Mouse (Mus musculus): ENCODE measurements around the gene Vmn1r119. TPM values are rescaled to one million over a fixed set of nuclear protein-coding genes. Genes with fewer than 3 reads are reported as not detected.
"Not testable (repeated sequence)": the region's sequence is repeated elsewhere in the genome, so short reads cannot be mapped to it uniquely, and the experiment has no call there.

Vmn1r119 gene
- not detected in 2 replicates for polyA plus RNA-seq (2014; fragmentation: Nextera tagmentation; extraction: Ambion mirVana)

DNA sequence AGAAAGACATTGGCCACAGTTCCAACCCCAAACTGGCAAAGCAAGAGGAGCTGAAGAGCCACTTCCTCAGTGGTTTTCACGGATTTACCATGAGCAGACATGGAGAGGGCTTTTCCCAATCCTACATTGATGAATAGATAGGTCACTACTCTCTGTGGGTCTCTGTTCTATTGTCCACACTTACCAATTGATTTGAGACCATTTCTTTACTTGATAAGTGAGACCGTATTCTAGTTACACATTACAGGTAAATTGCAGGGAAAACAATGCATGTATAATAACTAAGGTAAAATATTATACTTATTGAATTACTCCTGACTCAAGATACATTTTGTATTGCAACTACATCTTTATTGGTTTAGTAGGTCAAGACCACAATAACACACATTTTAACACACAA, at the start of gene Vmn1r119:
Gene Vmn1r119, minus strand, starts transcription at position 101 of the 400 bp plus-strand sequence.
- H3K4me2 ChIP-seq (ENCODE audit: low read length); ATAC-seq (ENCODE audit: insufficient number of reproducible peaks, insufficient read depth, low FRiP score, low read depth): not testable (repeated sequence)
- no CpG with 5 or more reads among the region's 2 CpGs for WGBS

DNA sequence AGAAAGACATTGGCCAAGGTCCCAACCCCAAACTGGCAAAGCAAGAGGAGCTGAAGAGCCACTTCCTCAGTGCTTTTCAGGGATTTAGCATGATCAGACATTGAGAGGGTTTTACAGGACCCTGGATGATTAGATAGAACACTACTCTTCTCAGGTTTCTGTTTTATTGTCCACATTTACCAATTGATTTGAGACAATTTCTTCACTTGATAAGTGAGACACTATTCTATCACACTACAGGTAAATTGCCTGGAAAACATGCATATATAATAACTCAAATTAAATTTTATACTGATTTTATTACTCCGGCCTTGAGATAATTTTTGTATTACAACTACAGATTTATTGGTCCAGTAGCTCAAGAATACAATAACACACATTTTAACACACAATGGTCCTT, 41.4 kb upstream of the Vmn1r119 start, which contains the start of gene Vmn1r120:
Gene Vmn1r120, minus strand, starts transcription at position 101 of the 400 bp plus-strand sequence.
- H3K27ac ChIP-seq (replicated peaks in 1 of 2; ENCODE audit: control insufficient read depth in 1 of 2, insufficient read depth in 1 of 2, low read depth in 2 of 2, low read length in 2 of 2); ATAC-seq (ENCODE audit: insufficient number of reproducible peaks, insufficient read depth, low FRiP score, low read depth); H3K9me3 ChIP-seq (ENCODE audit: control insufficient read depth, low read length); H3K4me1 ChIP-seq (ENCODE audit: control insufficient read depth in 2 of 2, insufficient read depth in 2 of 2, low read length in 2 of 2); H3K4me2 ChIP-seq (ENCODE audit: low read length); H3K9ac ChIP-seq (ENCODE audit: low read length); H3K36me3 ChIP-seq (ENCODE audit: control insufficient read depth, insufficient read depth, low read length); H3K27me3 ChIP-seq (ENCODE audit: control insufficient read depth, insufficient read depth, low read length); H3K4me3 ChIP-seq (ENCODE audit: control insufficient read depth in 1 of 2, insufficient read depth in 1 of 2, low read depth in 1 of 2, low read length in 2 of 2): not testable (repeated sequence)
- 86% methylated on average over 1 of the region's 1 CpGs for WGBS

More for the DNA sequence above, at the start of gene Vmn1r119:
- H3K4me3 ChIP-seq (ENCODE audit: control insufficient read depth in 1 of 2, insufficient read depth in 1 of 2, low read depth in 1 of 2, low read length in 2 of 2); H3K4me1 ChIP-seq (ENCODE audit: control insufficient read depth in 2 of 2, insufficient read depth in 2 of 2, low read length in 2 of 2); H3K27me3 ChIP-seq (ENCODE audit: control insufficient read depth, insufficient read depth, low read length); H3K36me3 ChIP-seq (ENCODE audit: control insufficient read depth, insufficient read depth, low read length); H3K27ac ChIP-seq (replicated peaks in 1 of 2; ENCODE audit: control insufficient read depth in 1 of 2, insufficient read depth in 1 of 2, low read depth in 2 of 2, low read length in 2 of 2); H3K9me3 ChIP-seq (ENCODE audit: control insufficient read depth, low read length); H3K9ac ChIP-seq (ENCODE audit: low read length): not testable (repeated sequence)

Other genes starting within 250 kb of the Vmn1r119 start
- gene Vmn1r112, start 241.3 kb downstream of the Vmn1r119 start, polyA plus RNA-seq (2014; fragmentation: Nextera tagmentation; extraction: Ambion mirVana): not detected in 2 replicates
- not detected in 2 replicates for gene Vmn1r113, start 225.2 kb downstream of the Vmn1r119 start, polyA plus RNA-seq (2014; fragmentation: Nextera tagmentation; extraction: Ambion mirVana)
- gene Vmn1r114, start 200.3 kb downstream of the Vmn1r119 start, polyA plus RNA-seq (2014; fragmentation: Nextera tagmentation; extraction: Ambion mirVana): not detected in 2 replicates
- gene Vmn1r115, start 167.5 kb downstream of the Vmn1r119 start, polyA plus RNA-seq (2014; fragmentation: Nextera tagmentation; extraction: Ambion mirVana): not detected in 2 replicates
- gene Vmn1r116, start 140.2 kb downstream of the Vmn1r119 start, polyA plus RNA-seq (2014; fragmentation: Nextera tagmentation; extraction: Ambion mirVana): not detected in 2 replicates
- gene Vmn1r117, start 128.3 kb downstream of the Vmn1r119 start, polyA plus RNA-seq (2014; fragmentation: Nextera tagmentation; extraction: Ambion mirVana): not detected in 2 replicates
- not detected in 2 replicates for gene Vmn1r118, start 100.1 kb downstream of the Vmn1r119 start, polyA plus RNA-seq (2014; fragmentation: Nextera tagmentation; extraction: Ambion mirVana)
- gene Vmn1r120, start 41.3 kb upstream of the Vmn1r119 start, polyA plus RNA-seq (2014; fragmentation: Nextera tagmentation; extraction: Ambion mirVana): not detected in 2 replicates
- not detected in 2 replicates for gene Vmn1r121, start 86.1 kb upstream of the Vmn1r119 start, polyA plus RNA-seq (2014; fragmentation: Nextera tagmentation; extraction: Ambion mirVana)
- not detected in 2 replicates for gene Vmn1r122, start 121.7 kb upstream of the Vmn1r119 start, polyA plus RNA-seq (2014; fragmentation: Nextera tagmentation; extraction: Ambion mirVana)
- not detected in 2 replicates for gene Vmn1r123, start 149.7 kb upstream of the Vmn1r119 start, polyA plus RNA-seq (2014; fragmentation: Nextera tagmentation; extraction: Ambion mirVana)
- gene Gm5157, start 178.0 kb upstream of the Vmn1r119 start, polyA plus RNA-seq (2014; fragmentation: Nextera tagmentation; extraction: Ambion mirVana): not detected in 2 replicates
- not detected in 2 replicates for gene Vmn1r124, start 248.2 kb upstream of the Vmn1r119 start, polyA plus RNA-seq (2014; fragmentation: Nextera tagmentation; extraction: Ambion mirVana)